Mouse (Mus musculus): ENCODE measurements around the gene Ralgapb.

Gene Ralgapb

GRCm38 (mm10) chr2:158409595-158410021, at the start of gene Ralgapb:
Gene Ralgapb (plus strand): TSS chr2:158409848.
- peak; percentile 88 for ATAC-seq (ENCODE audit: insufficient number of reproducible peaks, low FRiP score, low TSS enrichment)

- ATAC-seq (ENCODE audit: insufficient number of reproducible peaks, low FRiP score, low TSS enrichment) = peak; percentile 78
Measured at GRCm38 (mm10) chr2:158360873-158361677, 48.6 kb upstream of the Ralgapb start.

GRCm38 (mm10) chr2:158361678-158362320, 47.8 kb upstream of the Ralgapb start:
- ATAC-seq (ENCODE audit: insufficient number of reproducible peaks, low FRiP score, low TSS enrichment) = 0 out of 2 replicates have a peak, but pooled peaks have one; percentile 14

GRCm38 (mm10) chr2:158364175-158364574, 45.5 kb upstream of the Ralgapb start:
- no peak for ATAC-seq (ENCODE audit: insufficient number of reproducible peaks, low FRiP score, low TSS enrichment)

DNA sequence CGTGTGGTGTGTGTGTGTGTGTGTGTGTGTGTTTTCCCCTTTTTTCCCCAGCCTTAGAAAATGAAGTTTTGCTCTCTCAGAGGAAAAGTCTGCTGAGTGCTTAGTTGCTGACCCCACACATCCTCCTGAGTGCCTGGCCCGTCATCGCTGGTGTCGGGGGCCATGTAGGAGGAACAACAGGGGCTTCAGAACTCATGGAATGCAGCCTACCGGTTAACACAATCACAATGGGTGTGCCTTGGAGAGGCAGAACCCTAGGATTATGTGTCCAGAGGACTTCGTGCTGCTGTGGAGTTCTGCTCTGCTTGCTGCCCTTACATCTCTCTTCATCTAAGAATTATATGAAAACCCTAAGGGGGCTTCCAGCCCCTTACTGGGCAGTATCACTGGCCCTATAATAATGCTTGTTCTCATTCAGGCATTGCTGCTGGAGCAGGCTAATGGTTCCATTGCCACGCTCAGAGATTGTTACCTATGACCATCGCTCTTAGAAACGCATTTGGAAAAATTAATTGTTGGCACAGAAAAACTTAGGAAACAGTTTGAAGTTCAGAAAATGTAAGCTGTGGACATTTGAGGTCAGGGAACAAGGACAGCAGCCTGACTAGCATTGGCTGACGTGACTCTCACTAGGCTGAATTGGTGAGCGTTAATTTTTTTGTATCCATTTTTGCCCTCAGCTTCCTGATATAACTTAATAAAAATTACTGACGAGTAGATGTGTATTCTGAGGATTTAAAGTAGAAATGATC, 44.4 kb upstream of the Ralgapb start:
- ATAC-seq (ENCODE audit: insufficient number of reproducible peaks, low FRiP score, low TSS enrichment) = no peak

- no peak for ATAC-seq (ENCODE audit: insufficient number of reproducible peaks, low FRiP score, low TSS enrichment)
Measured at GRCm38 (mm10) chr2:158367654-158368053, 42.0 kb upstream of the Ralgapb start.

GRCm38 (mm10) chr2:158368313-158368712, 41.3 kb upstream of the Ralgapb start:
- no peak for ATAC-seq (ENCODE audit: insufficient number of reproducible peaks, low FRiP score, low TSS enrichment)

- ATAC-seq (ENCODE audit: insufficient number of reproducible peaks, low FRiP score, low TSS enrichment) = no peak
Measured at GRCm38 (mm10) chr2:158369474-158370172, 40.0 kb upstream of the Ralgapb start.

DNA sequence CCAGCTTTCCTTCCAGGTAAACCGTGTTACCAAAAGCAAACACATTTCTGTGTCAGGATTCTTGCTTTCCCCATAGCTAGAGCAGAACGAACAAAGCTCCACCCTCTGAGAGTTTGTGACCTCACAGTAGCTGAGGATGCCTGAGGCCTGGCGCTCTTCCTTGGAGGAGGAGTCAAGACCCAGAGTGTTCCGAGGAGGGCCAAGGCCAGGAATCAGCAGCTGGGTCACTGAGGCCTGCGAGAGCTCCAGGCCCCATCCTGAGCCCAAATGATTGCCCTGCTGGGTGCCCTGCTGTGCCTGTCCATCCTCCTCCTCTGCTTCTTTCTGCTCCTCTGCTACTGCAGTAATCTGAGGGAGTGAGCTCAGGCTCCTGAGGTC, 39.5 kb upstream of the Ralgapb start:
- ATAC-seq (ENCODE audit: insufficient number of reproducible peaks, low FRiP score, low TSS enrichment) = no peak

DNA sequence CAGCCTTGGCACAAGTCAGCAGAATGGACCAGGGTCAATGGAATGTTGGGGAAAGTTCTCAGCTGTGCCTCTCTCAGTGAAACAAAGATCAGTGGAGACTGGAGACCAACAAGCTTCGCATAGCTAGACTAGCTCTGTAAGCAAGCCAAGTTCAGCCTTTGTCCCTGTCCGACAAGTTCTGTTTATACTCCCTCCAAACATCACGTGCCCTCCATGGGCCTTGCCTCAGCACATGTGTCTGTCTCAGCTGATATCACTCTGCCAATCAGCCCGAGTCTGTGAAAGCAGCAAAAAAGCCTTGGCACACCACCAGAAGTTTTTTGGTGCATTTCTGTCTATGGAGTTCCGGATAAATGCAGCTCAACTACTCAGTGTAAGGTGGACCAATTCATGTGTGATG, 36.6 kb upstream of the Ralgapb start:
- no peak for ATAC-seq (ENCODE audit: insufficient number of reproducible peaks, low FRiP score, low TSS enrichment)

GRCm38 (mm10) chr2:158373516-158373915, 36.1 kb upstream of the Ralgapb start:
- ATAC-seq (ENCODE audit: insufficient number of reproducible peaks, low FRiP score, low TSS enrichment) = no peak

GRCm38 (mm10) chr2:158375443-158376122, 34.1 kb upstream of the Ralgapb start, which contains the start of gene Snhg11:
Gene Snhg11 (plus strand): TSS chr2:158375638.
- peak; percentile 52 for ATAC-seq (ENCODE audit: insufficient number of reproducible peaks, low FRiP score, low TSS enrichment)

DNA sequence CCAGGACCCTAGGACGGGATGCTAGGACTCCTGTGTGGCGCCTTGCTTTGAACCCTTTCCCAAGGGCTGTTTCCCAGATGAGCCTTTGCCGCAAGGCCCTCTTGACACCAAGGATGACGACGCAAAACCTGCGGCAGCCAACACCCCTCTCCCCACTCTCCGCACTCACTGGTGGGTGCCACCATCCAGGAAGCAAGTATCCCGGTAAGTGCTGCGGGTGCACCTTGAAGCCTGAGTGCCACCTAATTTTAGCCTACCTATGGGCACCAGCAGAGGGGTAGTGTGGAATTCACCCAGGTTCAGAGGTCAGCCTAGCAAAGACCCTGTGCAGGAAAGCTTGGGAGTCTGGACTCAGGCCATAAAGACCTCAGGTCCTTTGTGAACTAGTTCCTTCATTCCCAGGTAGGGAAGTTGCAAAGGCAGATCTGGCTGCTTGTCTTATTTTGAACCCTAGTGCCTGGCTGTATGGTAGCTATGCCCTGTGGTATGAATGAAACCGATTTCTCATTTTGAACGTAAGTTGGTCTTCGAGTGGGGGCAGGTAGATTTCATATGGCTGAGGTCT, 33.4 kb upstream of the Ralgapb start:
- no peak for ATAC-seq (ENCODE audit: insufficient number of reproducible peaks, low FRiP score, low TSS enrichment)

DNA sequence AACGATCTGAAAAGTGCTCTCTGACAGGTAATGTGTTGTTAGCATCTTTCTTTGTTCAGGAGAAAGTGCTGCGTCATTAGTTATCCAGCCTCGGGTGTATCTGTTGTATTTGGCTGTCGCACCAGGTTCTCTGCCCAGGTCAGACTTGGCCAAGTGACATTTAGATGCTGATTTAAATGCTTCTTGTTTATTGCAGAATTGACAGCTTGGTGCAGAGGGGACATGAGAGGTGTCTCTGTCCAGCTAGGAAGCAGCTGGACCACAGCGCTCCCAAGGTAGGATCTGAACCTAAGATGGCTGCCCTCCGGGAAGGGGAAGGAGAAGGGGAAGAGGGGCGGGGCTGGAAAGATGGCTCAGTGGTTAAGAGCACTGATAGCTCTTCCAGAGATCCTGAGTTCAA, 32.9 kb upstream of the Ralgapb start:
- no peak for ATAC-seq (ENCODE audit: insufficient number of reproducible peaks, low FRiP score, low TSS enrichment)

GRCm38 (mm10) chr2:158377811-158378210, 31.8 kb upstream of the Ralgapb start:
- ATAC-seq (ENCODE audit: insufficient number of reproducible peaks, low FRiP score, low TSS enrichment) = no peak

DNA sequence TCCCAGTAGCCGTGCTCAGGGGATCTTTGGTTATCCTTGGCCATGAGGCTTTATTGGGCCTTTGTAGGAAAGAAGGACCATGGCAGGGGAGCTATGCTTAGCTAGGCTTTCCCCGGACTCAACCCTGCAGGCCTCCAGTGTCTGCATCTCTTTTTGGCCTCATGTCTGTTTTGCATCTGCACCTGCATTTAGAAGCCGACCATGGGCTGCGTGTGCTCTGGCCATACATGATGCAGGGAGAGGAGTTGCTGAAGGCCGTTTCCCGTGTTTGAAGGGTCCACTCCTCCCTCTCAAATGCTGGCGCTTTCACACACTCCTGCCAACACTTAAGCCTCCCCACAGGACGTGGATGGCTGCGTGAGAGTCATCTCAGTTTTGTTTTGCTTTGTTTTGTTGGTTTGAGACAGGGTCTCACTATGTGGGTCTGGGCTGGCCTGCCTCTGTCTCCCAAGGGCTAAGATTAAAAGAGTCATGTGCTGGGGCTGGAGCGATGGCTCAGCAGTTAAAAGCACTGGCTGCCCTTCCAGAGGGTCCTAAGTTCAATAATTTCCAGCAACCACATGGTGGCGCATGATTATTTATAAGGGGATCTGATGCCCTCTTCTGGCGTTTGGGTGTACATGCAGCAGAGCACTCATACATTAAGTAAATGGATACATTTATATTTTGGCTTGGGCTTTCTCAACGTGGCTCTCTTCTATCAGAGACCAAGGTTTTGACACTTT, 30.1 kb upstream of the Ralgapb start:
- no peak for ATAC-seq (ENCODE audit: insufficient number of reproducible peaks, low FRiP score, low TSS enrichment)

- ATAC-seq (ENCODE audit: insufficient number of reproducible peaks, low FRiP score, low TSS enrichment) = no peak
Measured at GRCm38 (mm10) chr2:158386072-158386471, 23.6 kb upstream of the Ralgapb start.

DNA sequence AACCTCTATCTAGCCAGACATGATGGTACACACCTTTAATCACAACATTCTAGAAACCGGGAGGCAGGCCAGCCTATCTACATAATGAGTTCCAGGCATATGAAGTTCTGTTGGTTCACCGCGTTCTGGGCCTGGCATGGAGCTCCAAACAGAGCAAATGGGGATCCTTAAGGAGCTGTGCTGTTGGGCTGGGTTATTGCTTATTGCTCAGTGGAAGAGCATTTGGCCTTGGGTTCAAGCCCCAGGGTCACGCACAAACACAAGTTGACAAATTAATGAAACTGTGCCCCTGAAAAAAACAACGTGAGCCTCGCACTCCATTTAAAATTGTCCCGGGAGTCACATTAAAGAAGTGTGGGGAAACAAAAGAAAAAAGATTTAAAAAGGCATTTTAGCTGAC, 20.2 kb upstream of the Ralgapb start:
- ATAC-seq (ENCODE audit: insufficient number of reproducible peaks, low FRiP score, low TSS enrichment) = no peak

DNA sequence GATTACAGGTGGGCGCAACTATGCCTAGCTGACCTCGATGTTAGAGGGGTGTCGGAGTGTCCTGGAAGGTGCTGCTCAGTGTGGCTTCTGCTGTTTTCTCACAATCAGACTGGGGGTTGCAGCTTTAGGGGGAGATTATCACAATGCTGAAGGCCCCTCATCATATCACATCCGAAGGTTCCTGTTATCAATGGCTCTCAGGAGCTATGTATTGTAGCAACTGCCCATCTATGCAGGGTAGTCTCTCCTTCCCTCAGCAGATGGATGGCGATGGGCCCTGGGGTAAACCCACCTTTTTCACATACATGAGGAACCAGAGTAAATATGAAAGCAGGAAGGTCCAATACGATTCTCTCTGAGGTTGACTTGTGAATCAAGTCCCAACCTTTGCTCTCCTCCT, 13.3 kb upstream of the Ralgapb start:
- no peak for ATAC-seq (ENCODE audit: insufficient number of reproducible peaks, low FRiP score, low TSS enrichment)
